Mouse (Mus musculus): ENCODE measurements around the gene Atmin.

Atmin gene

GRCm38 (mm10) chr8:116947589-116947988 is 4.4 kb downstream of the Atmin start:
- no peak for DNase-seq (ENCODE audit: low read depth, low spot score)

- DNase-seq (ENCODE audit: low read depth, low spot score): no peak
Observed at GRCm38 (mm10) chr8:116951369-116951768, 8.2 kb downstream of the Atmin start.

- no peak for DNase-seq (ENCODE audit: low read depth, low spot score)
Observed at GRCm38 (mm10) chr8:116951778-116952177, 8.6 kb downstream of the Atmin start.

GRCm38 (mm10) chr8:116952428-116952827 is 9.2 kb downstream of the Atmin start:
- DNase-seq (ENCODE audit: low read depth, low spot score): peak; percentile 75

GRCm38 (mm10) chr8:116954415-116954814 is 11.2 kb downstream of the Atmin start:
- DNase-seq (ENCODE audit: low read depth, low spot score): no peak

GRCm38 (mm10) chr8:116969531-116969930 is 26.3 kb downstream of the Atmin start:
- no peak for DNase-seq (ENCODE audit: low read depth, low spot score)

GRCm38 (mm10) chr8:116975066-116975465 is 31.9 kb downstream of the Atmin start:
- no peak for DNase-seq (ENCODE audit: low read depth, low spot score)

- DNase-seq (ENCODE audit: low read depth, low spot score): no peak
Observed at GRCm38 (mm10) chr8:116975606-116976005, 32.4 kb downstream of the Atmin start.

GRCm38 (mm10) chr8:116978052-116978451 is 34.9 kb downstream of the Atmin start:
- no peak for DNase-seq (ENCODE audit: low read depth, low spot score)

GRCm38 (mm10) chr8:116978631-116979256 is 35.6 kb downstream of the Atmin start, which contains the start of gene 1700030J22Rik:
1700030J22Rik (minus strand) TSS chr8:116978959.
- DNase-seq (ENCODE audit: low read depth, low spot score): peak; percentile 100

GRCm38 (mm10) chr8:116980117-116980516 is 36.9 kb downstream of the Atmin start:
- DNase-seq (ENCODE audit: low read depth, low spot score): peak; percentile 86

GRCm38 (mm10) chr8:116989842-116990241 is 46.6 kb downstream of the Atmin start:
- DNase-seq (ENCODE audit: low read depth, low spot score): peak; percentile 30

GRCm38 (mm10) chr8:116991241-116991640 is 48.0 kb downstream of the Atmin start:
- no peak for DNase-seq (ENCODE audit: low read depth, low spot score)

- DNase-seq (ENCODE audit: low read depth, low spot score): peak; percentile 49
Observed at GRCm38 (mm10) chr8:116992176-116992971, 49.2 kb downstream of the Atmin start.

- peak; percentile 98 for DNase-seq (ENCODE audit: low read depth, low spot score)
Observed at GRCm38 (mm10) chr8:116993095-116993867, 50.1 kb downstream of the Atmin start, which contains the start of gene Gcsh. Gcsh (minus strand) TSS chr8:116993537.

- peak; percentile 6 for DNase-seq (ENCODE audit: low read depth, low spot score)
Observed at GRCm38 (mm10) chr8:116994016-116994716, 51.0 kb downstream of the Atmin start.

All from CD4-positive, CD25-positive, alpha-beta regulatory T cell, adult 2 months (primary cell).